Mouse (Mus musculus) bone marrow macrophage, adult 2 months (primary cell): ENCODE data around the gene Ccl24.

Source experiments
- CTCF ChIP-seq: IDR thresholded peaks from 2 replicates; pipeline ENCODE4 v1.5.1; 2012; ENCODE audit warnings: low read depth, mild to moderate bottlenecking, low read length, moderate library complexity
- POLR2A ChIP-seq: IDR thresholded peaks from 2 replicates; pipeline ENCODE4 v1.6.1; 2012; ENCODE audit warnings: mild to moderate bottlenecking, low read depth, low read length, borderline replicate concordance

DNA sequence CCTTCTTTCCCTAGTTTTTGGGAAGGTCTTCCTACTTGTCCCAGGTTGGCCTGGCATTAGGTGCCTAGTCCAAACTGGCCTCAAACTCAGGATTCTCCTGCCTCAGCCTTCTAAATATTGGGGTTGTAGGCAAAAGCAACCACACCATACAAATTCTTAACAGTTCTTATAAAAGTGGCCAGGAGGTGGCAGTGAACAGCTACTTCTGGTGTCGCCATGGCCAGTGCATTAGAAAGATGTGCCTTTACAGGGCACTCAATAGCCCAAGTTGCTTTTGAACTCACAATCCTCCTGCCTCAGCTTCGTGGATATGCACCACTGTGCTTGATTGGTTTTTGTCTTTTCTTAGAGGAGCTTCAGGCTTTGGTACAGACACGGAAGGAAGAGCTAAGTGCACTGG lies 21.9 kb downstream of the Ccl24 start:
- TF ChIP-seq CTCF (peak; percentile 67), POLR2A (no peak)
